Mouse (Mus musculus) G1E (cell line): ENCODE measurements around the gene Creb3. TPM values are rescaled to one million over a fixed set of nuclear protein-coding genes. Genes with fewer than 3 reads are reported as not detected.

Source experiments
- ATAC-seq: 2 replicates; pipeline ENCODE4 v1.8.0; 2016; ENCODE audit warnings: mild to moderate bottlenecking; ENCODE audit not compliant: insufficient number of reproducible peaks, poor library complexity, low FRiP score, severe bottlenecking; ENCODE audit errors: extremely low read depth
- DNase-seq: peaks from one replicate; pipeline ENCODE4 v3.0.0; 2012; ENCODE audit warnings: low spot score
- H3K27me3 ChIP-seq: 2 replicates; pipeline ENCODE4 v1.6.1; 2012; ENCODE audit warnings: mild to moderate bottlenecking, low read length, inconsistent platforms; ENCODE audit not compliant: insufficient read depth
- H3K36me3 ChIP-seq: replicated peaks from 2 replicates; pipeline ENCODE3; 2012; ENCODE audit warnings: mild to moderate bottlenecking, inconsistent platforms
- H3K4me1 ChIP-seq: 2 replicates; pipeline ENCODE4 v1.6.1; 2012; ENCODE audit warnings: low read depth, low read length, inconsistent platforms, mixed read lengths; ENCODE audit not compliant: insufficient read depth
- H3K4me3 ChIP-seq: 2 replicates; pipeline ENCODE4 v1.5.1; 2012; ENCODE audit warnings: low read depth, mild to moderate bottlenecking, inconsistent platforms, low read length, moderate library complexity, mixed read lengths
- H3K9me3 ChIP-seq: replicated peaks from 2 replicates; pipeline ENCODE4 v1.6.1; 2012; ENCODE audit warnings: inconsistent platforms
- CTCF ChIP-seq: IDR thresholded peaks from 2 replicates; pipeline ENCODE4 v1.5.1; 2012; ENCODE audit warnings: low read depth, low read length, inconsistent platforms, mixed read lengths
- GATA1 ChIP-seq: IDR thresholded peaks from 2 replicates; pipeline ENCODE4 v1.6.1; 2012; ENCODE audit warnings: borderline replicate concordance, low read length, inconsistent platforms, mixed read lengths
- GATA2 ChIP-seq: IDR thresholded peaks from 2 replicates; pipeline ENCODE4 v1.6.1; 2012; ENCODE audit warnings: low read depth, low read length, inconsistent platforms, borderline replicate concordance
- POLR2AphosphoS5 ChIP-seq: IDR thresholded peaks from 2 replicates; pipeline ENCODE4 v1.6.1; 2012; ENCODE audit warnings: low read depth, low read length, inconsistent platforms; ENCODE audit not compliant: insufficient replicate concordance
- TAL1 ChIP-seq: conservative IDR thresholded peaks from 2 replicates; pipeline ENCODE4 v1.6.1; 2012; ENCODE audit warnings: low read depth, low read length, inconsistent platforms, mixed read lengths
- polyA plus RNA-seq: library from polyadenylated mRNA; stranded (reverse); fragments of >175 nt; gene quantifications from 2 replicates; pipeline ENCODE4 v1.2.3, GENCODE M21; 2012
- total RNA-seq, 2 experiments: library from RNA; stranded (forward) in 1 of 2; stranded (reverse) in 1 of 2; fragments of 200-1000 nt in 1 of 2; fragments of >200 nt in 1 of 2; fragmentation: Nextera tagmentation in 1 of 2; gene quantifications; 2 replicates each; pipeline ENCODE4 v1.2.3; 2014 to 2017

The Creb3 gene
- total and polyA plus RNA-seq, 3 experiments = 1.9 to 60.0 (median 9.4) TPM

DNA sequence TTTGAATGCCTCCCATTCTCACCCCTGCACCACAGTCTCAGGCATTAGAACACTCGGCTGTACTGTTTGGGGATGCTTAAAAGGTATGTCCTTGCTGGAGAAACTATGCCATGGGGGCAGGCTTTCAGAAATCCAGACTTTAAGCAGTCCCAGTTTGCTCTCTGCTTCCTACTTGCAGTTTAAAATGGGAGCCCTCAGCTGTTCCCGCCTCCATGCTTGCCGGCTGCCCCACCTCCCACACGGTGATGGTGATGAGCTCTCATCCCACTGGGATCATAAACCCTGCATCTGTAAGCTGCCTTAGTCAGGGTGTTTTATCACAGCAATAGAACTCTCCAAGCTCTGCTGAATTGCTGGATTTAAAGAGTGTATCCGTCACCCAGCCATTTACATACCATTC lies 9.7 kb upstream of the Creb3 start:
- no peak for DNase-seq
- Histone ChIP-seq H3K4me1 (peaks cover 14% of the 10 kb centered on the region), H3K36me3 (peaks cover 99% of the 10 kb centered on the region), H3K4me3 (no peak overlapping the region), H3K9me3 (peaks cover 8% of the 10 kb centered on the region), H3K27me3 (peaks cover 1% of the 10 kb centered on the region; the same call in 1 of the 2 replicates)
- TF ChIP-seq TAL1 (no peak), CTCF (no peak), POLR2AphosphoS5 (no peak), GATA1 (no peak), GATA2 (no peak)
- ATAC-seq = no peak

DNA sequence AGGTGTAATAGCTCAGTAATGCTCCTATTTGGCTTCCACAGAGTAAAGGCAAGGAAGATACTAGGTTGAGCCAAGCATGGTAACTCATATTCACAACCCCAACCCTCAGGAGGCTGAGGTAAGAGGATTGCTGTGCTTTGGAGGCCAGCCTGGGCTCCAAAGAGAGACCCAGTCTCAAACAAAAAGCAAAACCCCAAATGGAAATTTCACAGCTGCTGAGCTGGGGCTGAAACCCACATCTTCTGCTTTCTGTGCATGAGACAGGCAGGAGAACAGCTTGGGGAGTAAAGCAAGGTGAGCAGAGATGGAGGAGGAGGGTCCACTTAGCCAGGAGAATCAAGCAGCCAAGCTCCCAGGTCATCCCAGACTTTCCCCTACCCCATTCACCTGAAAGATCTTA lies 8.2 kb upstream of the Creb3 start:
- TF ChIP-seq CTCF (no peak), GATA1 (no peak), GATA2 (no peak), TAL1 (no peak), POLR2AphosphoS5 (no peak)
- Histone ChIP-seq H3K4me3 (no peak overlapping the region), H3K27me3 (no peaks in the 10 kb centered on the region), H3K9me3 (peaks cover 8% of the 10 kb centered on the region), H3K36me3 (peaks cover 99% of the 10 kb centered on the region), H3K4me1 (peaks cover 28% of the 10 kb centered on the region)
- DNase-seq (no peak), ATAC-seq (no peak)

DNA sequence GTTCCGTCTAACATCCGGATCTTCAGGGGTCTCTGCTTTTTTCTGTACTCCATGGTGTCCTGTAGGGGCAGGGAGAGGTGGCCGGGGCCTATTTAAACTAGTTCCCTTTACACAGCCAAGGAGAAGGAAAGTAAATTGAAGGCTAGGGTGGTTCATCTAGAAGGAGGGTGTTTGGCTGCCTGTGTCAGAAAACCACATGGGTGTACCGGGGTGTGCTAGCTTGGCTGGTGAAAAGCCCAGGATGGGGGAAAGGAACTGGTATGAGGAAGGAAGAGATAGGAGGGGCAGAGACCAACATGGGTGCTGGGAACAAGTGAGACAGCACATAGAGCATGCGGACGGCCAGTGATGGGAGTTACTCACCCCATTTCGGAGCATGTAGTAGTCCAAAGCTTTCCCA lies 6.2 kb upstream of the Creb3 start:
- DNase-seq (no peak), ATAC-seq (no peak)
- peaks cover 92% of the 10 kb centered on the region for H3K36me3 ChIP-seq
- TF ChIP-seq GATA1 (no peak), GATA2 (no peak), CTCF (no peak), POLR2AphosphoS5 (no peak), TAL1 (no peak)
- peaks cover 48% of the 10 kb centered on the region for H3K4me1 ChIP-seq
- H3K9me3 ChIP-seq = peaks cover 8% of the 10 kb centered on the region
- H3K4me3 ChIP-seq = no peak overlapping the region
- no peaks in the 10 kb centered on the region for H3K27me3 ChIP-seq

DNA sequence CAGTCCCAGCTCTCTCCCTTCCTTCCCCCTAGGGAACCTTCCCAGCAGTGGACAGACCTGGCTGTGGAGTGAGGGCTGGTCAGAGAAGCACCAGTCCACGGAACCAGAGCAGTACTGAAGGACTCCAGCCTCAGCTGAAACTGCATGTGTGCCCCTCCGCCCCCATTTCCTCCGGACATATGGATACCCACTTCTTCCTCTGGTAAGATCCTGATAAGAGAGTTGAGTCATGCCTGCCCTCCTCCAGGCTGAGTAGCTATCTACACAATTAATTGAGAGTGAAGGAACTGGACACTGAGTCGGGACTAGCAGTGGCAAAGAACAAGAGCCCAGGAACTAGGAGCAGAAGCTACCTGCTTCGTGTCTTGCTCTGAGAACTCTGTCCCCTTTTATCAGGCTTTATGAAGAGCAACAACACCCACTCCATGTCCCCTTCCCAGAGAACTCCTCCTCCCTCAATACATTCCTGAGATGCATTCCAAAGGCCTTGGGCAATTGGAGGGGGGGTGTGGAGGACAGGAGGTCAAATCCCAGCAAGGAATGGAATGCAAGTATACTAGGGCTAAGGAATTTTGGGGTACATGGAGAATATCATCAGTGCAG lies 4.0 kb upstream of the Creb3 start:
- Histone ChIP-seq H3K4me3 (peak overlapping the region; percentile 69), H3K4me1 (peaks cover 53% of the 10 kb centered on the region), H3K9me3 (no peaks in the 10 kb centered on the region), H3K27me3 (no peaks in the 10 kb centered on the region), H3K36me3 (peaks cover 70% of the 10 kb centered on the region)
- DNase-seq (peak; percentile 63), ATAC-seq (peak; percentile 11; the same call in 1 of the 2 replicates)
- no peak for TF ChIP-seq TAL1
- no peak for TF ChIP-seq CTCF

DNA sequence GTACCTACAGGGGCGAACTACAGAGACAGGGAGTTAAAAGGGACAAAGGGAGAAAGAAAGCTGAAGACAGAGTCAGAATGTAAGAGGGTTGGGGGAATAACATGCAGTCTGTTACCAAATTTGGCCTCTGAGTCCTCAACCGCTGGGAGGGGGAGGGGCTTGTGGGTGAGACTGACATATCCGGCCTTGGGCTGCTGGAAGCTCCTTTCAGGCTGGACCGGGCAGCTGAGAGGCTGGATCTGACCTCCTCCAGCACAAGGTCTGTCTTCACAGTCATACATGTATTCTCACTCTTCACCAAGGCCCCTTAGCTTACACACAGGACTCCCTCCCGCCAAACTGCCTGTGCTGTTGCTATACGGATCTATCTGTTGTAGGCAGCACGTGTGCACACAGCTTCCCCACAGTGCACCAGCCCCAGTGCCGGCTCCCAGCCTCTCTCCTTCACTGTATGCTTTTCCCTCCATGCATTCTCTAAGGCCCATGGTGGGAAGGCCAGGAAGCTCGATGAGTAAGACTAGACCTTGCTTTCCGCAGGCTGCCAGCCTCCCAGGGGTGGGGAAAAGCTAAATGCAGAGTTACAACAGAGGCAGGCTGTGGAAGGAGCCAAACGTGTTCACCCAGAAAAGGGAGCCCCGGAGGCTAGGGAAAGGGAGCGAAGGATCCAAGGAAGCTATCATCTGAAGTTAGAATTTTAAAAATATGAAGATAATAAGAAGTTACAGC lies 3.3 kb upstream of the Creb3 start:
- peaks cover 69% of the 10 kb centered on the region for H3K36me3 ChIP-seq
- H3K4me3 ChIP-seq = peak overlapping the region; percentile 69
- no peaks in the 10 kb centered on the region for H3K9me3 ChIP-seq
- DNase-seq (peak; percentile 61), ATAC-seq (peak; percentile 24; the same call in 1 of the 2 replicates)
- H3K4me1 ChIP-seq = peaks cover 60% of the 10 kb centered on the region
- no peak for TF ChIP-seq CTCF
- no peaks in the 10 kb centered on the region for H3K27me3 ChIP-seq

DNA sequence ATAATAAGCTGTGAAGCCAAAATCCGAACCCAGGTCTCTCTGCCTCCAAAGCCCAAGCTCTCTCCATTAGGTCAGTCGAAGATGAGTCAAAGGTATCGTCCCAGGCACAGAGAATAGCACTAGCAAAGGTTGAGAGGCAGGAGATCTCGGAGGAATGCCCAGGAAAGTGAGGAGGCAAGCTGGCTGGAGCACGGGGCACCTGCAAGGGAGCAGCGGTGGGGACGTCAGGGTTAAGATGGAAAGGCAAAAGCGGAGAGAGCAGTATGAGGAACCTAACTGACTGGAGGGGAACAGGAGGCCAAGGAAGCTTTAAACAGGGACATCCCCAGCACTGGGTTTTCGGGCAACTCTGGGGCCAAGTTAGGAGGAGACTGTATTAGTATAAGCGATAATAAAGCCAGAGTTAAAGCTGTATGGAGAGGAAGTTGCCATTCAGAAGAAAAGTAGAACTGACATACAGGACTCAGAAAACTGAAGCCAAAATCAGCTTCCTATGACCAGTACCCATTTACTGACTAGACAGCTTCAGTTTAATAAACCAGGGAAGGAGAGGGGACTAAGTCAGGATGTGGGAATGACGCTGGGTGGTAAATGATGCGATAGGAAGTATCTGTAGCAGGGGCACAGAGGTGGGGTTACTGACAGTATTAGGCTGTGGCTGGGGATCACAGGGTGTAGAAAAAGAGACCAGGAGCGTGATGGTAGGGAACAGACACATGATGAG lies 2.5 kb upstream of the Creb3 start:
- TF ChIP-seq CTCF = no peak
- TF ChIP-seq TAL1 = no peak
- no peak for TF ChIP-seq GATA2
- TF ChIP-seq GATA1 = no peak
- TF ChIP-seq POLR2AphosphoS5 = no peak
- Histone ChIP-seq H3K4me1 (peaks cover 62% of the 10 kb centered on the region), H3K27me3 (no peaks in the 10 kb centered on the region), H3K4me3 (peak overlapping the region; percentile 82), H3K36me3 (peaks cover 68% of the 10 kb centered on the region), H3K9me3 (no peaks in the 10 kb centered on the region)
- no peak for ATAC-seq
- peak; percentile 40 for DNase-seq
